Mouse (Mus musculus): ENCODE data around the gene Ccdc40. TPM values are rescaled to one million over a fixed set of nuclear protein-coding genes. Genes with fewer than 3 reads are reported as not detected.
"Not testable (repeated sequence)": the region's sequence is repeated elsewhere in the genome, so short reads cannot be mapped to it uniquely, and the experiment has no call there.

The Ccdc40 gene
- polyA plus RNA-seq, 1 experiment from 2014 or later: 11.5 TPM

DNA sequence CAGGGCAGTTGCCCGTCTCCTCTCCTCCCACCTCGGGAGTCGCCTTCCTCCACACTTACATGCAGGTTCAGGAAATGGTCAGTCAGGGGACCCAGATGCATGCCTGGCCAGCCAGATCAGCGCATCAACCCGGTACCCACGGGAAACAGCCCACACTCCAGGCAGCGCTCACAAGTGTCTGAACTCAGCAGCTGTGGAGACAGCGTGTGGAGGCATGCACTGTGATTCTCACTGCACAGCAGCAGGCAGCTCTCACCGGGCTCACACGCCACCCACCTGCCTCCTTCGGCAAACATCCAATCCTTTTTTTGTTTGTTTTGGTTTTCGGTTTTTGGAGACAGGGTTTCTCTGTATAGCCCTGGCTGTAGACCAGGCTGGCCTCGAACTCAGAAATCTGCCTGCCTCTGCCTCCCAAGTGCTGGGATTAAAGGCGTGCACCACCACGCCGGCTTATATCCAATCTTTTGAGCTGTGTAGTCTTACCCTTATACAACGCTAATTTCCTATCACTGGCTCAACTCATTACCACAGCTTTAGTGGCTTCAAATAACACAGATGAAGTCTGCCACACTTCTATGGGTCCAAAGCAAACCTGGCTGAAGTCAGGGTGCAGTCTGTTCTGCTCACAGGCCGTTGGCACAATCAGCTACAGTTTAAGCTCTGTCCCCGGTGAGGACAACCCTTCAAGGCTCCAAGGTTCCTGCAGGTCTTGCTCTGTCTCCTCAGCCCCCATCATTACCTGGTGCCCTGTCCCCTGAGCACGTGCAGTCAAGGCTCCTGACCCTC lies 59.0 kb downstream of the Ccdc40 start:
- H3K27ac ChIP-seq (ENCODE audit: low read length): no peak overlapping the region
- no peak overlapping the region for H3K9ac ChIP-seq (replicated peaks; ENCODE audit: low read depth, low read length)
- no peak overlapping the region for H3K4me3 ChIP-seq (replicated peaks; ENCODE audit: low read length)
- no peaks in the 10 kb centered on the region for H3K27me3 ChIP-seq (replicated peaks; ENCODE audit: control insufficient read depth, insufficient read depth, low read length)
- no peaks in the 10 kb centered on the region for H3K9me3 ChIP-seq (ENCODE audit: control insufficient read depth, low read length)
- no peak overlapping the region for H3K4me2 ChIP-seq (ENCODE audit: low read length)
- no peaks in the 10 kb centered on the region for H3K4me1 ChIP-seq (replicated peaks; ENCODE audit: control insufficient read depth, insufficient read depth, low read length)
- no peak for ATAC-seq
- 89% methylated on average over 20 of the region's 20 CpGs for WGBS
- H3K36me3 ChIP-seq (ENCODE audit: control insufficient read depth, insufficient read depth): peaks cover 33% of the 10 kb centered on the region

GRCm38 (mm10) chr11:119292861-119293260 lies 64.5 kb downstream of the Ccdc40 start:
- WGBS: 93% methylated on average over 8 of the region's 8 CpGs
- ATAC-seq; H3K4me3 ChIP-seq (replicated peaks; ENCODE audit: low read length): not testable (repeated sequence)

DNA sequence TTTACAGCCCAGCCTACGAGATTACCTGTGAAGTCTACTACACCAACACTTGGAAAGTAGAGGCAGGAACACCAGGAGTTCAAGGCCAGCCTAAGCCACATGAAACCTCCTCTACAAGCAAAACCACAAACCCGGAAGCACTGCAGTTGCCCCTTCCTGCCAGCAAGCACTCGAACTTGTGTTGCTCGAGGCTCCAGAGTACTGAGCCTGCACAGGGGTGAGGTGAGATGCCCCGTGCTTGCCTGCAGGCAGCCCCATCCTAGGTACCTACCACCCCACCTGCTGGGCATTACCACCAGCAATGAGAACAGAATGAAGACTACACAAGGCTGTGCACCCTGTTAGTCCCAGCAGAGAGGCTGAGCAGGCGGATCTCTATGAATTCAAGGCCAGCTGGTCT lies 69.6 kb downstream of the Ccdc40 start:
- no peak for ATAC-seq
- whole genome bisulfite sequencing: 91% methylated on average over 6 of the region's 6 CpGs
- H3K27ac ChIP-seq (ENCODE audit: low read length): no peak overlapping the region
- no peak overlapping the region; the same call in 1 of the 2 replicates for H3K4me2 ChIP-seq (ENCODE audit: low read length)
- H3K4me1 ChIP-seq (replicated peaks; ENCODE audit: control insufficient read depth, insufficient read depth, low read length): peaks cover 19% of the 10 kb centered on the region
- no peaks in the 10 kb centered on the region for H3K27me3 ChIP-seq (replicated peaks; ENCODE audit: control insufficient read depth, insufficient read depth, low read length)
- H3K4me3 ChIP-seq (replicated peaks; ENCODE audit: low read length): no peak overlapping the region
- H3K36me3 ChIP-seq (ENCODE audit: control insufficient read depth, insufficient read depth): peaks cover 35% of the 10 kb centered on the region
- H3K9ac ChIP-seq (replicated peaks; ENCODE audit: low read depth, low read length): no peak overlapping the region
- H3K9me3 ChIP-seq (ENCODE audit: control insufficient read depth, low read length): no peaks in the 10 kb centered on the region

More at GRCm38 (mm10) chr11:119292861-119293260, 64.5 kb downstream of the Ccdc40 start:
- H3K4me2 ChIP-seq (ENCODE audit: low read length); H3K4me1 ChIP-seq (replicated peaks; ENCODE audit: control insufficient read depth, insufficient read depth, low read length); H3K9ac ChIP-seq (replicated peaks; ENCODE audit: low read depth, low read length); H3K9me3 ChIP-seq (ENCODE audit: control insufficient read depth, low read length); H3K27me3 ChIP-seq (replicated peaks; ENCODE audit: control insufficient read depth, insufficient read depth, low read length); H3K27ac ChIP-seq (ENCODE audit: low read length): not testable (repeated sequence)
- peaks cover 61% of the 10 kb centered on the region for H3K36me3 ChIP-seq (ENCODE audit: control insufficient read depth, insufficient read depth)

DNA sequence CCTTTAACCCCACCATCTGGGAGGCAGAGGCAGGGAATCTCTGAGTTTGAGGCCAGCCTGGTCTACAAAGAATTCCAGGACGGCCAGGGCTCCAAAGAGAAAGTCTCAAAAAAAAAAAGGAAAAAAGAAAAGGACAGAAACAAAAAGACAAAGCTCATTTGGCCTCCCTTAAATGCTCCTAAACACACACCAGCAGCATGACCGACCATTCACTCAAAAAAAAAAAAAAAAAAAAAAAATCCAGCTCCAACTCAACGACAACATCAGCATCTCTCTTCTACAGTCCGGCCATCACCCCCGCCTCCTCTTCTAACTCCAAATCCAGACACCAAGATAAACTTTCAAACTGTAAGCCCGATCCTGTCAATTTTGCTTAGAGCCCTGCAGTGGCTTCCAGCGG lies 70.5 kb downstream of the Ccdc40 start:
- ATAC-seq: no peak
- Histone ChIP-seq H3K9me3 (ENCODE audit: control insufficient read depth, low read length) (no peaks in the 10 kb centered on the region), H3K27ac (ENCODE audit: low read length) (no peak overlapping the region), H3K4me1 (replicated peaks; ENCODE audit: control insufficient read depth, insufficient read depth, low read length) (peaks cover 19% of the 10 kb centered on the region), H3K27me3 (replicated peaks; ENCODE audit: control insufficient read depth, insufficient read depth, low read length) (no peaks in the 10 kb centered on the region), H3K4me2 (ENCODE audit: low read length) (peak overlapping the region; percentile 98), H3K4me3 (replicated peaks; ENCODE audit: low read length) (peak overlapping the region; percentile 98), H3K36me3 (ENCODE audit: control insufficient read depth, insufficient read depth) (peaks cover 28% of the 10 kb centered on the region), H3K9ac (replicated peaks; ENCODE audit: low read depth, low read length) (peak overlapping the region; percentile 88)
- WGBS: 10% methylated on average over 7 of the region's 7 CpGs

DNA sequence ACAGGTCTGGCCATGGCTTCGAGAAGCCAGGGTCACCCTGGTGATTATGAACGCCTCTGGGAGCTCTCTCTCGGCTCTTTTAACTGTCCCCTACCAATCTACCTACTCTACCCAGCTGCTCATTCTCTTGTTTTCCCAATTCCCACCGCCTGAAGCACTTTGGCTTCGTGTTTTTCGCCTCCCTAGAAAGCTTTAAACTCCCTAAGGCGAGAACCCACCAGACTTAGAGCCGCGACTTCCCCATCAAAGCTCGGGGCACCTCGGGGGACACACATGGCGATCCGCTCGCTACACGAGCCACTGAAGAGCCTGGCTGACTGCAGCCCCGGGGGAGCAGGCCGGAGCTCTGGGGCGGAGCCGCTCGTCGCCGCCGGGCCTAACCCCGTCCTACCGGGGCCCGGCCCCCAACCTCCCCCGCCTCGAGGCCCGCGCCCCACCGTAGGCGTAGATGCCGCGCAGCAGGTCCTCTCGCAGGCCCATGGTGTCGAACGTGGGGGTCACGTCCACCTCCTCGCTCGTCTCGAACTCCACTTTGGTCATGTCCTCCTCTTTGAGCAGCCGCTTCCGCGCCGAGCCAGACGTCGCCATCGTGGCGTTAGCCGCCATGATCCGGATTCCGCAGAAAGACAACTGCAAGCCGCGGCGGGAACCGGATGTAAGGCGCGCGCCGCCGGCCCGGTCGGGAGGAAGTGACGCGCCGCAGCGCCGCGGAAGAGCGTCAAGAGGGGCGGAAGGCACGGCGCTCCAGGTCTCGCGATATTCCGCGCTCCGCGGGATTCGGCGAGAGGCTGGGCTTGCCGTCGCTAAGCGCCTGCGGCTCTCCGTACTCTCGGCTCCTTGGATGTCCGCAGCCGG lies 71.2 kb downstream of the Ccdc40 start, which contains the start of gene Eif4a3:
TSS of gene Eif4a3 (minus strand) at position 699 of the 855 bp plus-strand sequence.
- Histone ChIP-seq H3K4me3 (replicated peaks; ENCODE audit: low read length) (peak within 1 kb of the TSS; percentile 98), H3K36me3 (ENCODE audit: control insufficient read depth, insufficient read depth) (peaks cover 21% of the 10 kb centered on the region), H3K27ac (ENCODE audit: low read length) (peak within 1 kb of the TSS; percentile 99), H3K27me3 (replicated peaks; ENCODE audit: control insufficient read depth, insufficient read depth, low read length) (no peaks in the 10 kb centered on the region), H3K9ac (replicated peaks; ENCODE audit: low read depth, low read length) (peak within 1 kb of the TSS; percentile 88), H3K9me3 (ENCODE audit: control insufficient read depth, low read length) (no peaks in the 10 kb centered on the region), H3K4me1 (replicated peaks; ENCODE audit: control insufficient read depth, insufficient read depth, low read length) (peaks cover 19% of the 10 kb centered on the region), H3K4me2 (ENCODE audit: low read length) (peak within 1 kb of the TSS; percentile 98)
- WGBS: under 1% methylated on average over 89 of the region's 89 CpGs
- peak; percentile 98 for ATAC-seq

DNA sequence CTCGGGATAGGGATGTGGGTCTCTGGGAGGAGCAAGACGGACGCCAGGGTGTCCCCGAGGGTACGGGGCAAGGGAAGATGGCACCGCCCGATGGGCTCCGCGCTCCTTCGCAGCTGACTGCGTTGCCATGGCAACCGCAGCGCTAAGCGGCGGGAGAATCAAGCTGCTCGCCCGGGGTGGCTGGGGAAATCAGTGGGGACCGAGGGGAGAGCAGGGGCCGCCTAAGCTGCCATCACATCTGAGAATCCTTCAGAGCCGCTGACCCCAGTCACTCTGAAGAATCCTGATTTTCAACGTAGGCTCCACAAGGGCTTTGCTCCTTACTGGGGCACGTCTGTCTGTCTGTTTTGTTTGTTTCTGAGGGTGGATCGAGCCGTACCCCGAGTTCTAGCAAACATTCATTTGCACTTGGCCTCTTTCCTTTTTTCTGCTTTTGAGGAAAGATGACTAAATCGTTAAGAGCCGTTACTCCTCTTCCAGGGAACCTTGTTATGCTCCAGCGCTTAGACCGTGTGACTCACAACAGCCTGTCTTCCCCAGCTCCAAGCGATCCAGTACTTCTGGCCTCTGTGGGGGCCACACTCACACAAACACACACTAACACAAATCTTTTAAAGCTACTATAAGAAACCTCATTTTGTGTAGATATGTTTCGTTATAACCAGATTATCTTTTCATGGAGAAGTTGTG lies 72.0 kb downstream of the Ccdc40 start:
- ATAC-seq: peak; percentile 86

DNA sequence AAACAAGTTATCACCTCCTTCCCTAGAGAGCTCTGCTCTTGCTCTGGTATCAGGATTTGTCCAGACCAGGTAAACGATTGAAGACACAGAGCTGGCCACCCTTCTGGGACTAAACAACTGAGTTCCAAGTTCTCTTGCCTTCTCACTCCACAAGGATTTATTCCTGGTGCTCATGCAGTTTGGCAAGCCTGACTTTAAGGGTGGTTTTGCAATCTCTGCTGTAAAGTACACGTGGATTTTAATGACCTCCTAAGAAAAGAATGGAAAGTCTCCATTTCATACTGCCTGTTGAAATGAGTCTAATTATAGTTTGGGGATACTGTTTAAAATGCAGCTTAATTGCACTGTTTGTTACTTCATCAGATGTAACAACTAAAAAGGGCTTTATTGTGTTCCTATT lies 72.6 kb downstream of the Ccdc40 start:
- Histone ChIP-seq H3K4me1 (replicated peaks; ENCODE audit: control insufficient read depth, insufficient read depth, low read length) (peaks cover 19% of the 10 kb centered on the region), H3K9ac (replicated peaks; ENCODE audit: low read depth, low read length) (no peak overlapping the region), H3K4me2 (ENCODE audit: low read length) (no peak overlapping the region), H3K4me3 (replicated peaks; ENCODE audit: low read length) (no peak overlapping the region), H3K36me3 (ENCODE audit: control insufficient read depth, insufficient read depth) (peaks cover 11% of the 10 kb centered on the region), H3K9me3 (ENCODE audit: control insufficient read depth, low read length) (no peaks in the 10 kb centered on the region), H3K27ac (ENCODE audit: low read length) (no peak overlapping the region), H3K27me3 (replicated peaks; ENCODE audit: control insufficient read depth, insufficient read depth, low read length) (no peaks in the 10 kb centered on the region)
- 14% methylated on average over 2 of the region's 2 CpGs for WGBS
- ATAC-seq: no peak

More for the DNA sequence above, 72.0 kb downstream of the Ccdc40 start:
- 2% methylated on average over 31 of the region's 31 CpGs for WGBS
- Histone ChIP-seq H3K9me3 (ENCODE audit: control insufficient read depth, low read length) (no peaks in the 10 kb centered on the region), H3K36me3 (ENCODE audit: control insufficient read depth, insufficient read depth) (peaks cover 16% of the 10 kb centered on the region), H3K9ac (replicated peaks; ENCODE audit: low read depth, low read length) (peak overlapping the region; percentile 88), H3K4me3 (replicated peaks; ENCODE audit: low read length) (peak overlapping the region; percentile 98), H3K27me3 (replicated peaks; ENCODE audit: control insufficient read depth, insufficient read depth, low read length) (no peaks in the 10 kb centered on the region), H3K4me1 (replicated peaks; ENCODE audit: control insufficient read depth, insufficient read depth, low read length) (peaks cover 19% of the 10 kb centered on the region), H3K27ac (ENCODE audit: low read length) (peak overlapping the region; percentile 99), H3K4me2 (ENCODE audit: low read length) (peak overlapping the region; percentile 75)

DNA sequence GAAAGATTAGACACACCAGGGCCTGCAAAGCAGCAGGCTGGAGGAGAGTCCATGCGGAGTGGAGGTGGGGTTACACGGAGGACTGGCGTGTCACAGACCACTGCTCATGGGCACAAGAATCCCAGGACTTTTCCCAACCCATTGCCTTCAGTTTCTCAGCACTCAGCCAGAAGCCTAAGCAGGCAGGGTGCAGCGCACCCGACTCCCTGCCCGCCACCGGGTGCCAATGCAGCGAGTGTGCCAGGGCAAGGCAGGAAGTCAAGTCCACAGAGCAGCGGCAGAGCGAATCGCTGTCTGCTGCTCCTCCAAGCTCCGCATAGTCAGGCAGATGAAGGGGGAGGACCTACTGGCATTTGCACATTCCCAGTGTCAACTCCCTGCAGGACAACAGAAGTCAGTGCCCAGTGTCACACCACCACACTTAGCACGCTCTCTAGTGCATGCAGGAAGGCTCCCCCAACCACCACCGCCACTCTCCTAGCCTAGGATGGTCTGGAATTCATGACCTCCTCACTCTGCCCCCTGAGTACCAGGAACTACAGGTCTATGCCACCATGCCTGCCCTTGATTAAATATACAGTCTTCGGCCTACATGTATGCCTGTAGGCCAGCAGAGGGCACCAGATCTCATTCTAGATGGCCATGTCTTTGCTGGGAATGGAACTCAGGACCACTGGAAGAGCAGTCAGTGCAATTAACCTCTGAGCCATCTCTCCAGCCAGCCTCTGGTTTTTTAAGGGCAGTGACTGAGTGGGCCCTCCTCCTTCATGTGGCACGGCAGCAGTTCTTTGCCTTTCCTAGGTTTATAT lies 76.7 kb downstream of the Ccdc40 start:
- Histone ChIP-seq H3K4me2 (ENCODE audit: low read length) (no peak overlapping the region), H3K4me3 (replicated peaks; ENCODE audit: low read length) (no peak overlapping the region), H3K9ac (replicated peaks; ENCODE audit: low read depth, low read length) (no peak overlapping the region), H3K27me3 (replicated peaks; ENCODE audit: control insufficient read depth, insufficient read depth, low read length) (peaks cover 2% of the 10 kb centered on the region; the same call in 1 of the 2 replicates), H3K36me3 (ENCODE audit: control insufficient read depth, insufficient read depth) (no peaks in the 10 kb centered on the region), H3K27ac (ENCODE audit: low read length) (no peak overlapping the region), H3K4me1 (replicated peaks; ENCODE audit: control insufficient read depth, insufficient read depth, low read length) (peaks cover 4% of the 10 kb centered on the region), H3K9me3 (ENCODE audit: control insufficient read depth, low read length) (no peaks in the 10 kb centered on the region)
- 44% methylated on average over 16 of the region's 16 CpGs for WGBS
- ATAC-seq: 0 out of 2 replicates have a peak, but pooled peaks have one; percentile 43
